Mouse (Mus musculus): ENCODE measurements at regions not wholly inside any gene's neighbourhood (a gene's known extent, or its start where the extent isn't known, plus 50 kb on each side); places are given as distances from the start of the nearest gene placed in this dataset.
A peak's percentile ranks its signal among the peaks of the same experiment; 100 is the strongest.

DNA sequence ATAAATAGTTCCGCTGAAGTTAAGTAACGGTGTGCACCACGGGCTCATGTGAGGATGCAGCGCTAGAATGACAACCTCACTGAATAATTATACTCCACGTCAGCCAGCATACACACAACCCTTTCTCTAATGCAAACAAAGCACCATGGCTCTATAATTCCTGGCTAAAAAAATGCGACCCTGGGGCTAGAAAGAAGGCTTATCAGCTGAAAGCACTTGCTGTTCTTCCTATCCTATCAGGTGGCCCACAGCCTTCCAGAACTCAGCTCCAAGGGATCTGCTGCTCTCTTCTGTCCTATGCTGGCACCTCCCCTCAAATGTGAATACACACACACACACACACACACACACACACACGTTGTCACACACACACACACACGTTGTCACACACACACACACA, 350.9 kb downstream of the Med10 start:
- Histone ChIP-seq H3K4me2 (ENCODE audit: low read length) (no peak overlapping the region), H3K9me3 (ENCODE audit: control insufficient read depth, low read length) (no peaks in the 10 kb centered on the region), H3K27me3 (ENCODE audit: control insufficient read depth, insufficient read depth, low read length) (no peaks in the 10 kb centered on the region), H3K4me1 (ENCODE audit: control insufficient read depth, insufficient read depth, low read length) (peaks cover 14% of the 10 kb centered on the region), H3K27ac (replicated peaks; ENCODE audit: low read depth, low read length) (no peak overlapping the region), H3K9ac (replicated peaks; ENCODE audit: low read length) (no peak overlapping the region), H3K36me3 (ENCODE audit: control insufficient read depth, insufficient read depth, low read length) (no peaks in the 10 kb centered on the region), H3K4me3 (replicated peaks; ENCODE audit: low read depth, low read length) (no peak overlapping the region)
- DNase-seq (peak; percentile 68), ATAC-seq (ENCODE audit: low FRiP score, low TSS enrichment) (0 out of 2 replicates have a peak, but pooled peaks have one; percentile 27)
- 46% methylated on average over 8 of the region's 8 CpGs for WGBS

DNA sequence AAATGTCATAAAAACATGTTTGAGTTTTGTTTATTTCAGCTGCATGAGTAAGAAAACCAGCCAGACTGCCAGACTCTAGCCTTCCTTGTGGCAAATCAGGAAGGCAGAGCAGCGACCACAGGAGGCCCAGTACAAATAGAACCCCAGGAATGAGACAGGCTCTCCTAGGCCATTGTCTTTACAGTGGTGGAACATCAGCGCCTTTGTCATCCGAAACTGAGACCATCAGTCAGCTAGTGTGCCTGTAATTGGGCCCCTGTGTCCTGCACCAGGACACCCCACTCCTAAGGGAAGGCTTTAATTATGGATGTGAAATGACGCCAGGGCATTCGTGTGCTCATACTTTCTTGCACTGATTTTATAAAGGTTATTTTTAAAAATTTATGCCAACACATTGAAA, 353.4 kb downstream of the Med10 start:
- DNase-seq (no peak), ATAC-seq (ENCODE audit: low FRiP score, low TSS enrichment) (no peak)
- Histone ChIP-seq H3K27me3 (ENCODE audit: control insufficient read depth, insufficient read depth, low read length) (no peaks in the 10 kb centered on the region), H3K9ac (replicated peaks; ENCODE audit: low read length) (no peak overlapping the region), H3K36me3 (ENCODE audit: control insufficient read depth, insufficient read depth, low read length) (no peaks in the 10 kb centered on the region), H3K4me3 (replicated peaks; ENCODE audit: low read depth, low read length) (no peak overlapping the region), H3K4me1 (ENCODE audit: control insufficient read depth, insufficient read depth, low read length) (no peaks in the 10 kb centered on the region), H3K9me3 (ENCODE audit: control insufficient read depth, low read length) (no peaks in the 10 kb centered on the region), H3K27ac (replicated peaks; ENCODE audit: low read depth, low read length) (no peak overlapping the region), H3K4me2 (ENCODE audit: low read length) (no peak overlapping the region)
- WGBS, result 38% methylated on average over 5 of the region's 5 CpGs

DNA sequence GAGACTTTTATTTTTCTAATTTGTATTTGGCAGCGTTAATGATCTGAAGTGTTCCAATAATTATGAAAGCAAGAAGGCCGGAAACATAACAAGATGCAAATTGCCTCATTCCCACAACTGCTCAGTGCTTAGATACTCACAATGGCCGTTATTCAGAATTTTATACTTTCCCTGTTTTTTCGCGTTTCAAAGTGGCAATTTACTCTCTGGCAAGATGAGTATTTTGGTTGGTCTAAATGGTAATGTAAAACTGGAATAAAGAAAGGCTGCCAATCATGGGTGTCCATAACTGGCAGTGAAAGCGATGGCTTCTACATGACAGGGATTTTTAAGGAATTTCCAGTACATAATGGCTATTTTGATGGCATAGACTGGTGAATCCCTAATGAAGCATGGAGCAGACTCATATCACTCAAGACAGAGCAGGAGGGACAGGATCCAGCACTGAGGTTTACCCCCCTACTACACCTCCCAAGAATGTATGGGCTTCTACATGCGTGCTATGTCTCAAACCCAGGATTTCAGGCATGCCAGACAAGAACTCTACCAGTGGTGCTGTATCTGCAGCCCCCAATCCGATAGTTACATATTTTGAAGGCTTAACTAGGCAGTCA, 354.9 kb downstream of the Med10 start:
- Histone ChIP-seq H3K9me3 (ENCODE audit: control insufficient read depth, low read length) (no peaks in the 10 kb centered on the region), H3K4me3 (replicated peaks; ENCODE audit: low read depth, low read length) (no peak overlapping the region), H3K4me1 (ENCODE audit: control insufficient read depth, insufficient read depth, low read length) (no peaks in the 10 kb centered on the region), H3K4me2 (ENCODE audit: low read length) (no peak overlapping the region), H3K36me3 (ENCODE audit: control insufficient read depth, insufficient read depth, low read length) (no peaks in the 10 kb centered on the region), H3K9ac (replicated peaks; ENCODE audit: low read length) (no peak overlapping the region), H3K27me3 (ENCODE audit: control insufficient read depth, insufficient read depth, low read length) (no peaks in the 10 kb centered on the region), H3K27ac (replicated peaks; ENCODE audit: low read depth, low read length) (no peak overlapping the region)
- WGBS, result 90% methylated on average over 8 of the region's 8 CpGs
- no peak for ATAC-seq (ENCODE audit: low FRiP score, low TSS enrichment)
- DNase-seq, result no peak

DNA sequence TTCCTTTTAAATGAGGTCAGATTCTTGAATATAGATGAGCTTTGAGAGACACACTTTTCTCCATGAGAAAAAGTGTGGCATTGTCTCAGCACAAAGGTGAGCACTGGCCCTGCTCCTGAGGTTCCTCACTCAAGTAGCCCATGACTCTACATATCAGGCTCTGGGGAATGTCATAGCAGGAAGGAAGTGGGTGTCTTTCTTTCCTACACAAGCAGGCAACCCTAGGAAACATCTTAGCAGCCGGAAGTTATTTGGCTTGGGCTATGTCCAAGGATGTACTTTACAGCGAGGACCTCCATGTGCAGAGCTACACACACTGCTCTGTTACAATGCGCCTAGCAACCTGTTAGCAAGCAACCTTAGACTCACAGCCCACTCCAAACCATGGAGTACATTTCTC, 356.9 kb downstream of the Med10 start:
- Histone ChIP-seq H3K9me3 (ENCODE audit: control insufficient read depth, low read length) (no peaks in the 10 kb centered on the region), H3K4me3 (replicated peaks; ENCODE audit: low read depth, low read length) (no peak overlapping the region), H3K27me3 (ENCODE audit: control insufficient read depth, insufficient read depth, low read length) (no peaks in the 10 kb centered on the region), H3K36me3 (ENCODE audit: control insufficient read depth, insufficient read depth, low read length) (no peaks in the 10 kb centered on the region), H3K4me1 (ENCODE audit: control insufficient read depth, insufficient read depth, low read length) (no peaks in the 10 kb centered on the region), H3K9ac (replicated peaks; ENCODE audit: low read length) (no peak overlapping the region), H3K4me2 (ENCODE audit: low read length) (no peak overlapping the region), H3K27ac (replicated peaks; ENCODE audit: low read depth, low read length) (no peak overlapping the region)
- ATAC-seq (ENCODE audit: low FRiP score, low TSS enrichment), result no peak
- no peak for DNase-seq
- WGBS, result 90% methylated on average over 3 of the region's 3 CpGs

DNA sequence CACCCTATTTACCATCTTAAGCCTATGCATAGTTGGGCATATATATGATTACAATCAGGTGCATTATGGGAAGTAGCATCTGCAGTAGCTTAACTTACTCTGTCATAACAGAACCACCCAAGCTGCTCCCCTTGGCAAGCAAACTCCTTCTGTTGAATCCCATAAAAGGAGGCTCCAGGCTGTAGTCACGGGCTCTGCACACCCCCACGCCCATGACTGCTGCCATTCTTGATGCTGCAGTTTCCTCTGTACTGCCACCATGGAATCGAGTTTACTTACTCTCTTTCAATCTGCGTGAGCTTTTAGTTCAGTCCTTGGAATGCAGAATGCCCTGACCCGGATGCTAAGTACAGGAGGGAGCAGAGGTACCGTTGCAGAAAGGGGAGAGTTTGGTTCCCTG, 357.4 kb downstream of the Med10 start:
- no peak overlapping the region for H3K4me2 ChIP-seq (ENCODE audit: low read length)
- no peak overlapping the region for H3K4me3 ChIP-seq (replicated peaks; ENCODE audit: low read depth, low read length)
- no peaks in the 10 kb centered on the region for H3K4me1 ChIP-seq (ENCODE audit: control insufficient read depth, insufficient read depth, low read length)
- H3K27me3 ChIP-seq (ENCODE audit: control insufficient read depth, insufficient read depth, low read length), result no peaks in the 10 kb centered on the region
- H3K9ac ChIP-seq (replicated peaks; ENCODE audit: low read length), result no peak overlapping the region
- H3K9me3 ChIP-seq (ENCODE audit: control insufficient read depth, low read length), result no peaks in the 10 kb centered on the region
- no peak overlapping the region for H3K27ac ChIP-seq (replicated peaks; ENCODE audit: low read depth, low read length)
- DNase-seq (no peak), ATAC-seq (ENCODE audit: low FRiP score, low TSS enrichment) (no peak)
- WGBS, result 69% methylated on average over 6 of the region's 6 CpGs
- no peaks in the 10 kb centered on the region for H3K36me3 ChIP-seq (ENCODE audit: control insufficient read depth, insufficient read depth, low read length)

DNA sequence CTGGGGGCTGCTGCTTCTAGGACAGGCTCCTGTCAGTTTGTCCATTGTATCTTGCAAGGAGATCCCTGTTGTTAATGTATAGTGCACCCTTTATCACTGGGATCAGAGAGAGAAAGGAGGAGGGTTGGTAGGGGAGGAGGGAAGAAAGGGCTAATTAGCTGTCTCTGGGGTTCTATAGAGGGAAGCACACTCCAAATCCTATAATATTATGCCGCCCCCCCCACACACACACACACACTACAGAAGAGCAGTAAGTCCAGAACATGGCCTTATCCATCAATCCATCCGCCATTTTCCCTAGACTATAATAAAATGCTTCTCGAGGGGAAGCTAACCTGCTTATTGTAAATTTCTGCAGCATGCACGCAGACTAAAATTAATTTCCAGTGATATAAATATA, 359.9 kb downstream of the Med10 start:
- DNase-seq (no peak), ATAC-seq (ENCODE audit: low FRiP score, low TSS enrichment) (no peak)
- Histone ChIP-seq H3K9me3 (ENCODE audit: control insufficient read depth, low read length) (no peaks in the 10 kb centered on the region), H3K9ac (replicated peaks; ENCODE audit: low read length) (no peak overlapping the region), H3K27ac (replicated peaks; ENCODE audit: low read depth, low read length) (no peak overlapping the region), H3K27me3 (ENCODE audit: control insufficient read depth, insufficient read depth, low read length) (no peaks in the 10 kb centered on the region), H3K4me3 (replicated peaks; ENCODE audit: low read depth, low read length) (no peak overlapping the region), H3K36me3 (ENCODE audit: control insufficient read depth, insufficient read depth, low read length) (no peaks in the 10 kb centered on the region), H3K4me1 (ENCODE audit: control insufficient read depth, insufficient read depth, low read length) (0 out of 2 replicates have a peak, but pooled peaks cover 4% of the 10 kb centered on the region), H3K4me2 (ENCODE audit: low read length) (no peak overlapping the region)
- 78% methylated on average over 4 of the region's 4 CpGs for WGBS

DNA sequence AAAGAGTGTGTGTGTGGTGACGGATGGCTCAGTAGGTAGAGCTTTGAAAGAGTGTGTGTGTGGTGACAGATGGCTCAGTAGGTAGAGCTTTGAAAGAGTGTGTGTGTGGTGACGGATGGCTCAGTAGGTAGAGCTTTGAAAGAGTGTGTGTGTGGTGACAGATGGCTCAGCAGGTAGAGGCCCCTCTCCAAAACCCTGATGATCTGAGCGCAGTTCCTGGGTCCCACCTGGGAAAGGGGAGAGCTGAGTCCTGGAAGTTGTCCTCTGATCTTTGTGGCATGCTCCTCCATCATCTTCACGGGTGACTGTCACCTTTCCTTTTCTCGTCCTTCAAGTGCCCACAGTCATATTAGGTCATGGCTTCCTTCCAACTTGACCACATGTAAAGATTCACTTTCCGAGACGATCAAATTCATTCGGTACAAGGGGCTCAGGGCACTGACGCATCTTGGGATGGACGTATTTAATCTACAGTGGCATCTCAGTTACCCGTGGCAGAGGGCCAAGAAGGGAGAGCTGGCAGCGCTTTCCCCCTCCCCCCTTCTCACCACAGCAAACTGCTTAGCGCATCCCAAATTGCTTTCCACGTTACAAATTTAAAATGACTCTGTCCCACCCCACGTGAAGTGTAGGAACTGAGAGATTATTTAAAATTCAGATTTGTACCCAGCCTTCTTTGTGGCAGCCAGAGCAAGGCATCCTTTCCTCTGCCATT, 363.5 kb downstream of the Med10 start:
- H3K27ac ChIP-seq (replicated peaks; ENCODE audit: low read depth, low read length), result 0 out of 2 replicates have a peak overlapping the region, but pooled peaks have one; percentile 20
- H3K9me3 ChIP-seq (ENCODE audit: control insufficient read depth, low read length), result no peaks in the 10 kb centered on the region
- 56% methylated on average over 15 of the region's 15 CpGs for WGBS
- H3K36me3 ChIP-seq (ENCODE audit: control insufficient read depth, insufficient read depth, low read length), result no peaks in the 10 kb centered on the region
- H3K9ac ChIP-seq (replicated peaks; ENCODE audit: low read length), result no peak overlapping the region
- DNase-seq, result peak; percentile 77
- no peaks in the 10 kb centered on the region for H3K27me3 ChIP-seq (ENCODE audit: control insufficient read depth, insufficient read depth, low read length)
- no peak overlapping the region for H3K4me2 ChIP-seq (ENCODE audit: low read length)
- no peak overlapping the region for H3K4me3 ChIP-seq (replicated peaks; ENCODE audit: low read depth, low read length)
- 0 out of 2 replicates have a peak, but pooled peaks have one; percentile 14 for ATAC-seq (ENCODE audit: low FRiP score, low TSS enrichment)
- 0 out of 2 replicates have a peak, but pooled peaks cover 4% of the 10 kb centered on the region for H3K4me1 ChIP-seq (ENCODE audit: control insufficient read depth, insufficient read depth, low read length)

DNA sequence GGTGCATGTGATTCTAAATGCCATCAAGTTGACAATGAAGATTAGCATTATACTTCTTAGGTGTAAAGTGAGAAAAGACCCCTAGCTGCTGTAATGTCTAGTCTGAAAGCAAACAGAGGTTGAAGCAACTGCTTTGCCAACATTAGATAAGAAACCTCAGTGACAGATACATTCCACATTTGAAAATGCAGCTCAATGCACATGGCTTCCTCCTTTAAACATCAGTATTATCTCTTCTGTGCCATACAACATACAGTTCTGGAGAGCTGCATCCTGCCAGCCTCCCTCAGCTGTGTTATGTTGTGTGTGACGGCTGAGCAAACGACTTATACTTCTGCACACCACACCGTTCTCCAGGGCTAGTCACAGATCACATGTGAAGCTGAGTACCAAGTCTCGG, 365.6 kb downstream of the Med10 start:
- Histone ChIP-seq H3K4me2 (ENCODE audit: low read length) (no peak overlapping the region), H3K4me1 (ENCODE audit: control insufficient read depth, insufficient read depth, low read length) (0 out of 2 replicates have a peak, but pooled peaks cover 4% of the 10 kb centered on the region), H3K4me3 (replicated peaks; ENCODE audit: low read depth, low read length) (no peak overlapping the region), H3K27me3 (ENCODE audit: control insufficient read depth, insufficient read depth, low read length) (no peaks in the 10 kb centered on the region), H3K36me3 (ENCODE audit: control insufficient read depth, insufficient read depth, low read length) (no peaks in the 10 kb centered on the region), H3K9me3 (ENCODE audit: control insufficient read depth, low read length) (no peaks in the 10 kb centered on the region), H3K9ac (replicated peaks; ENCODE audit: low read length) (no peak overlapping the region), H3K27ac (replicated peaks; ENCODE audit: low read depth, low read length) (no peak overlapping the region)
- DNase-seq, result no peak
- 80% methylated on average over 4 of the region's 4 CpGs for WGBS
- no peak for ATAC-seq (ENCODE audit: low FRiP score, low TSS enrichment)

DNA sequence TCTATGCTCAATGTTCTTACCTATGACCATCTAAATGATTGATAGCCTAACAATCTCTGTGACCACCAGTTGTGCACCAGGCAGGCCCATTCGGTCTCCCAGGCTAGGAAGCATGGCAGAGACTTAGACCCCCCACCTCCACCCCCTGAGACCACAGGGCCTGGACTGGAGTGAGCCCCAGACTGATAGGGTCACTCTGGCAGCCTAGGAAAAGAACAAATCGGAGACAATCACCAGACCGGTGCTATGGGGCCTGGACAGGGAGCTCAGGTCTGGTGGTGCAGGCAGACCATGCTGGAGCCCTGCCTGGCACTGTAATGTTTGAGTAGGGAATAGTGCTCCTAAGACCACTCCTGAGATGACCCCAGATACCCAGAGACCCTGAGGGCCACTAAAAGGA, 366.7 kb downstream of the Med10 start:
- H3K4me3 ChIP-seq (replicated peaks; ENCODE audit: low read depth, low read length), result no peak overlapping the region
- H3K9me3 ChIP-seq (ENCODE audit: control insufficient read depth, low read length), result no peaks in the 10 kb centered on the region
- H3K36me3 ChIP-seq (ENCODE audit: control insufficient read depth, insufficient read depth, low read length), result no peaks in the 10 kb centered on the region
- no peak overlapping the region for H3K4me2 ChIP-seq (ENCODE audit: low read length)
- DNase-seq (no peak), ATAC-seq (ENCODE audit: low FRiP score, low TSS enrichment) (no peak)
- no peak overlapping the region for H3K27ac ChIP-seq (replicated peaks; ENCODE audit: low read depth, low read length)
- 87% methylated on average over 3 of the region's 3 CpGs for WGBS
- H3K27me3 ChIP-seq (ENCODE audit: control insufficient read depth, insufficient read depth, low read length), result no peaks in the 10 kb centered on the region
- no peak overlapping the region for H3K9ac ChIP-seq (replicated peaks; ENCODE audit: low read length)
- 0 out of 2 replicates have a peak, but pooled peaks cover 4% of the 10 kb centered on the region for H3K4me1 ChIP-seq (ENCODE audit: control insufficient read depth, insufficient read depth, low read length)

All from midbrain, embryonic 14.5 days (tissue).